Comparison of ENCODE assay signal across 18 mouse cellular contexts in genomic region chr12:73465975-73466374, GRCm38 (mm10).
"Had no signal": no experiment of that assay in that cellular context is flagged by ENCODE, and none has a peak within 500 bp of the region (broad histone marks: within the 10 kb centered on the region; RNA-seq: fewer than 3 reads in every experiment).

No protein-coding gene starts in this region.

- H3K4me2 ChIP-seq: liver, embryonic 13.5 days; lung, embryonic 14.5 days; midbrain, embryonic 13.5 days; neural tube, embryonic 13.5 days had no signal

- DNase-seq: kidney, postnatal 10 days; kidney, postnatal 36 days; layer of hippocampus, postnatal 36 days; liver, embryonic 13.5 days; lung, embryonic 14.5 days; retina, postnatal 1 day; thymus, adult 2 months; thymus, postnatal 14 days; thymus, postnatal 4 days had no signal

- H3K36me3 ChIP-seq: liver, embryonic 13.5 days; midbrain, embryonic 10.5 days; midbrain, embryonic 13.5 days; neural tube, embryonic 13.5 days had no signal

- H3K9ac ChIP-seq: liver, embryonic 13.5 days; lung, embryonic 14.5 days; midbrain, embryonic 13.5 days; neural tube, embryonic 13.5 days had no signal

- ATAC-seq: lung, postnatal 0 days; midbrain, embryonic 13.5 days; midbrain, embryonic 16.5 days had no signal

- H3K4me3 ChIP-seq: left cerebral cortex, adult 2 months; liver, embryonic 13.5 days; midbrain, embryonic 10.5 days; midbrain, embryonic 13.5 days; myocyte; neural tube, embryonic 13.5 days had no signal

- H3K27me3 ChIP-seq: liver, embryonic 13.5 days; midbrain, embryonic 13.5 days; neural tube, embryonic 13.5 days had no signal

- H3K4me1 ChIP-seq: liver, embryonic 13.5 days; midbrain, embryonic 13.5 days had no signal

- H3K9me3 ChIP-seq: liver, embryonic 13.5 days; midbrain, embryonic 10.5 days; midbrain, embryonic 13.5 days; neural tube, embryonic 13.5 days had no signal

- H3K27ac ChIP-seq: left cerebral cortex, adult 2 months; liver, embryonic 13.5 days; macrophage; midbrain, embryonic 10.5 days; midbrain, embryonic 13.5 days; neural tube, embryonic 13.5 days; stomach, postnatal 0 days had no signal
